14 mouse cellular contexts compared by ENCODE assay signal in genomic region chr19:40256376-40257050, GRCm38 (mm10). TPM values are rescaled to one million over a fixed set of nuclear protein-coding genes. Genes with fewer than 3 reads are reported as not detected.
DNase-seq lines count a peak whose midpoint lies in the region; ATAC-seq and TF ChIP-seq lines count a peak whose summit lies in the region.
"Had no signal": no experiment of that assay in that cellular context is flagged by ENCODE, and none has a peak within 500 bp of the region (broad histone marks: within the 10 kb centered on the region; RNA-seq: fewer than 3 reads in every experiment).

No protein-coding gene starts in this region.

- no peak for DNase-seq in gastrocnemius, adult 2 months
- DNase-seq in gastrocnemius, postnatal 36 days, result no peak
- peak; percentile 26 for DNase-seq in 3134 (ENCODE audit: extremely low read depth, insufficient read length, low spot score)
- peak; percentile 56 for DNase-seq in fat pad, adult 2 months (ENCODE audit: extremely low read depth, low read depth, low spot score)
- no peak for DNase-seq in cerebellum, adult 9-10 months
- DNase-seq in adrenal gland, postnatal 4 days (ENCODE audit: low spot score in 2 of 2), result no peak
- DNase-seq: adrenal gland, postnatal 10 days; kidney, adult 2 months had no signal

- WGBS in stomach, embryonic 16.5 days, result 54% methylated on average over 2 of the region's 2 CpGs
- WGBS in forebrain, embryonic 12.5 days, result 77% methylated on average over 2 of the region's 2 CpGs

- TF ChIP-seq CTCF in gastrocnemius, adult 2 months (IDR thresholded peaks at IDR 0.05), result no peak

- peak overlapping the region; percentile 77 for H3K27ac ChIP-seq in gastrocnemius, adult 2 months
- H3K27ac ChIP-seq in stomach, embryonic 16.5 days (ENCODE audit: low read length), result peak overlapping the region; percentile 53; the same call in 1 of the 2 replicates
- no peak overlapping the region for H3K27ac ChIP-seq in forebrain, embryonic 12.5 days
- H3K27ac ChIP-seq: forebrain, embryonic 10.5 days; layer of hippocampus, adult 2 months; liver, embryonic 14.5 days; macrophage had no signal

- intact Hi-C loops in gastrocnemius, adult 2 months (cut with DNase I), result no loop called here
- intact Hi-C loops in gastrocnemius, postnatal 36 days (cut with DNase I), result no loop called here

- no peaks in the 10 kb centered on the region for H3K4me1 ChIP-seq in stomach, embryonic 16.5 days (ENCODE audit: control insufficient read depth, insufficient read depth, low read length)
- no peaks in the 10 kb centered on the region for H3K4me1 ChIP-seq in forebrain, embryonic 12.5 days

- no peak overlapping the region for H3K4me2 ChIP-seq in stomach, embryonic 16.5 days (ENCODE audit: low read depth, low read length)
- no peak overlapping the region for H3K4me2 ChIP-seq in forebrain, embryonic 12.5 days

- no peaks in the 10 kb centered on the region for H3K36me3 ChIP-seq in stomach, embryonic 16.5 days (ENCODE audit: control insufficient read depth, insufficient read depth, low read length)
- no peaks in the 10 kb centered on the region; the same call in 1 of the 2 replicates for H3K36me3 ChIP-seq in forebrain, embryonic 12.5 days (replicated peaks)
- H3K36me3 ChIP-seq: forebrain, embryonic 10.5 days had no signal

- ATAC-seq in stomach, embryonic 16.5 days (ENCODE audit: insufficient read depth, low FRiP score), result peak; percentile 63; the same call in 1 of the 2 replicates
- ATAC-seq in forebrain, embryonic 12.5 days (ENCODE audit: low FRiP score), result no peak

- no peak overlapping the region for H3K4me3 ChIP-seq in gastrocnemius, adult 2 months
- no peak overlapping the region for H3K4me3 ChIP-seq in stomach, embryonic 16.5 days (replicated peaks; ENCODE audit: low read length)
- no peak overlapping the region for H3K4me3 ChIP-seq in forebrain, embryonic 12.5 days (replicated peaks)
- H3K4me3 ChIP-seq: forebrain, embryonic 10.5 days; layer of hippocampus, adult 2 months had no signal

- H3K9ac ChIP-seq in stomach, embryonic 16.5 days (ENCODE audit: low read length), result no peak overlapping the region
- H3K9ac ChIP-seq in forebrain, embryonic 12.5 days, result no peak overlapping the region
- H3K9ac ChIP-seq: liver, embryonic 14.5 days had no signal

- no peaks in the 10 kb centered on the region for H3K27me3 ChIP-seq in stomach, embryonic 16.5 days (ENCODE audit: control insufficient read depth, insufficient read depth, low read length)
- no peaks in the 10 kb centered on the region for H3K27me3 ChIP-seq in forebrain, embryonic 12.5 days

- no peaks in the 10 kb centered on the region for H3K9me3 ChIP-seq in stomach, embryonic 16.5 days (replicated peaks; ENCODE audit: control insufficient read depth, low read length)
- H3K9me3 ChIP-seq in forebrain, embryonic 12.5 days, result no peaks in the 10 kb centered on the region
- H3K9me3 ChIP-seq: forebrain, embryonic 10.5 days had no signal

RNA-seq across cellular contexts. Expression of gene Pdlim1, which starts 15.1 kb away (rescaled TPM):
- 100 to 1,000 TPM in 1 of 2 experiments, 10 to 100 TPM in 1; 70.8 to 292 TPM for total RNA-seq in gastrocnemius, adult 2 months (2021)
- 100 to 1,000 TPM in 1 of 2 experiments, 10 to 100 TPM in 1; 83.7 to 139 TPM for total RNA-seq in gastrocnemius, postnatal 36 days (2021)
- polyA plus RNA-seq in stomach, embryonic 16.5 days (2015; fragmentation: Nextera tagmentation; extraction: Ambion mirVana), result 243 and 264 TPM in 2 replicates
- 10 to 100 TPM; 39.4 to 44.8 TPM for total RNA-seq in adrenal gland, postnatal 4 days (2021)
- 48.9 and 58.9 TPM in 2 replicates for polyA plus RNA-seq in forebrain, embryonic 12.5 days (2016; fragmentation: Nextera tagmentation; extraction: Ambion mirVana)

Comparison
In these comparisons a context has a peak if more than half of its experiments do, and no peak if none do; other contexts are left out.
1. DNase-seq: peak in 3134 (single experiment) and fat pad, adult 2 months (single experiment); none in gastrocnemius, adult 2 months (single experiment), gastrocnemius, postnatal 36 days (0 of 2), cerebellum, adult 9-10 months (single experiment) and adrenal gland, postnatal 4 days (0 of 2).